Mouse (Mus musculus): ENCODE data around the gene Rptn. TPM values are rescaled to one million over a fixed set of nuclear protein-coding genes. Genes with fewer than 3 reads are reported as not detected.

Gene Rptn
- polyA plus RNA-seq, 1 experiment, result not detected

- WGBS, result under 1% methylated on average over 59 of the region's 59 CpGs
- peaks cover 39% of the 10 kb centered on the region for H3K27me3 ChIP-seq (ENCODE audit: control insufficient read depth, insufficient read depth, low read length)
- H3K4me1 ChIP-seq (ENCODE audit: control insufficient read depth, insufficient read depth, insufficient read length, low read length), result peaks cover 19% of the 10 kb centered on the region
- H3K27ac ChIP-seq (ENCODE audit: insufficient read depth, low read depth, low read length), result no peak overlapping the region
- H3K4me3 ChIP-seq (ENCODE audit: low read depth, low read length), result peak overlapping the region; percentile 64
- TF ChIP-seq CTCF (IDR thresholded peaks at IDR 0.05; ENCODE audit: extremely low read depth, insufficient read length, insufficient replicate concordance, low read depth, low read length), result peak; percentile 18; the same call in 1 of the 2 replicates
- TF ChIP-seq POLR2A (IDR thresholded peaks at IDR 0.05; ENCODE audit: low read depth, low read length), result no peak
- H3K36me3 ChIP-seq (ENCODE audit: control insufficient read depth, insufficient read depth, low read length), result no peaks in the 10 kb centered on the region
These were observed 53.8 kb downstream of the Rptn start for GRCm38 (mm10) chr3:93447138-93447841.

Other genes with a start within 250 kb of the Rptn start
- gene Crnn, start 248.9 kb upstream of the Rptn start, polyA plus RNA-seq (2012; rRNA removed), result not detected in 2 replicates
- gene Flg2, start 196.4 kb upstream of the Rptn start, polyA plus RNA-seq (2012; rRNA removed), result not detected in 2 replicates
- gene Flg, start 120.2 kb upstream of the Rptn start, polyA plus RNA-seq (2012; rRNA removed), result not detected in 2 replicates
- not detected in 2 replicates for gene Hrnr, start 74.0 kb upstream of the Rptn start, polyA plus RNA-seq (2012; rRNA removed)
- gene Tchh, start 48.6 kb downstream of the Rptn start, polyA plus RNA-seq (2012; rRNA removed), result 0.04 TPM in 1 of 2 replicates, not detected in the other
- not detected in 2 replicates for gene Tchhl1, start 75.1 kb downstream of the Rptn start, polyA plus RNA-seq (2012; rRNA removed)
- gene S100a11, start 126.8 kb downstream of the Rptn start, polyA plus RNA-seq (2012; rRNA removed), result 49.0 and 81.5 TPM in 2 replicates
- gene S100a10, start 161.4 kb downstream of the Rptn start, polyA plus RNA-seq (2012; rRNA removed), result 43.4 and 172 TPM in 2 replicates